Mouse (Mus musculus): ENCODE measurements around the gene Mgat4b. TPM values are rescaled to one million over a fixed set of nuclear protein-coding genes. Genes with fewer than 3 reads are reported as not detected.

The Mgat4b gene
- polyA plus RNA-seq, 1 experiment from 2014 or later, result 17.1 TPM

GRCm38 (mm10) chr11:50217811-50218210 is 7.1 kb downstream of the Mgat4b start:
- no peak for ATAC-seq (ENCODE audit: low FRiP score, low read depth)
- no peak overlapping the region for H3K27ac ChIP-seq

GRCm38 (mm10) chr11:50219833-50220232 is 9.1 kb downstream of the Mgat4b start:
- ATAC-seq (ENCODE audit: low FRiP score, low read depth), result no peak
- H3K27ac ChIP-seq, result no peak overlapping the region
- no peak overlapping the region for H3K4me2 ChIP-seq (replicated peaks)
- no peaks in the 10 kb centered on the region for H3K27me3 ChIP-seq
- 35% methylated on average over 2 of the region's 2 CpGs for WGBS
- H3K36me3 ChIP-seq, result no peaks in the 10 kb centered on the region
- no peak overlapping the region for H3K4me3 ChIP-seq
- H3K4me1 ChIP-seq, result peaks cover 32% of the 10 kb centered on the region
- no peaks in the 10 kb centered on the region for H3K9me3 ChIP-seq
- H3K9ac ChIP-seq, result no peak overlapping the region

More at GRCm38 (mm10) chr11:50217811-50218210, 7.1 kb downstream of the Mgat4b start:
- no peak overlapping the region for H3K4me3 ChIP-seq
- H3K9me3 ChIP-seq, result no peaks in the 10 kb centered on the region
- no peak overlapping the region for H3K4me2 ChIP-seq (replicated peaks)
- H3K9ac ChIP-seq, result no peak overlapping the region
- H3K36me3 ChIP-seq, result no peaks in the 10 kb centered on the region
- WGBS, result 61% methylated on average over 4 of the region's 4 CpGs
- H3K27me3 ChIP-seq, result no peaks in the 10 kb centered on the region
- peaks cover 23% of the 10 kb centered on the region for H3K4me1 ChIP-seq

GRCm38 (mm10) chr11:50222559-50223276 is 12.0 kb downstream of the Mgat4b start:
- H3K4me1 ChIP-seq, result peaks cover 34% of the 10 kb centered on the region
- no peak for ATAC-seq (ENCODE audit: low FRiP score, low read depth)
- no peak overlapping the region for H3K27ac ChIP-seq
- H3K9ac ChIP-seq, result no peak overlapping the region
- H3K9me3 ChIP-seq, result no peaks in the 10 kb centered on the region
- H3K36me3 ChIP-seq, result no peaks in the 10 kb centered on the region
- H3K4me2 ChIP-seq (replicated peaks), result no peak overlapping the region
- no peak overlapping the region for H3K4me3 ChIP-seq
- H3K27me3 ChIP-seq, result no peaks in the 10 kb centered on the region
- WGBS, result 53% methylated on average over 7 of the region's 7 CpGs

GRCm38 (mm10) chr11:50223783-50224662 is 13.3 kb downstream of the Mgat4b start:
- ATAC-seq (ENCODE audit: low FRiP score, low read depth), result no peak
- peak overlapping the region; percentile 76 for H3K27ac ChIP-seq
- peaks cover 41% of the 10 kb centered on the region for H3K4me1 ChIP-seq
- peak overlapping the region; percentile 91 for H3K4me2 ChIP-seq (replicated peaks)
- no peaks in the 10 kb centered on the region for H3K9me3 ChIP-seq
- peak overlapping the region; percentile 96 for H3K9ac ChIP-seq
- WGBS, result 6% methylated on average over 17 of the region's 17 CpGs
- peak overlapping the region; percentile 94 for H3K4me3 ChIP-seq
- no peaks in the 10 kb centered on the region for H3K27me3 ChIP-seq
- no peaks in the 10 kb centered on the region for H3K36me3 ChIP-seq

- under 1% methylated on average over 65 of the region's 70 CpGs for WGBS
- Histone ChIP-seq H3K27me3 (peaks cover 2% of the 10 kb centered on the region; the same call in 1 of the 2 replicates), H3K4me1 (peaks cover 47% of the 10 kb centered on the region), H3K9ac (peak overlapping the region; percentile 96), H3K4me3 (peak overlapping the region; percentile 94), H3K27ac (peak overlapping the region; percentile 76), H3K4me2 (replicated peaks) (peak overlapping the region; percentile 91), H3K9me3 (no peaks in the 10 kb centered on the region), H3K36me3 (no peaks in the 10 kb centered on the region)
- ATAC-seq (ENCODE audit: low FRiP score, low read depth), result peak; percentile 83
Observed at GRCm38 (mm10) chr11:50224671-50225530, 14.2 kb downstream of the Mgat4b start.

- Histone ChIP-seq H3K9ac (peak overlapping the region; percentile 96), H3K27ac (peak overlapping the region; percentile 76), H3K4me2 (replicated peaks) (peak overlapping the region; percentile 91), H3K36me3 (0 out of 2 replicates have a peak, but pooled peaks cover 2% of the 10 kb centered on the region), H3K9me3 (no peaks in the 10 kb centered on the region), H3K4me3 (peak overlapping the region; percentile 94), H3K4me1 (peaks cover 54% of the 10 kb centered on the region), H3K27me3 (peaks cover 10% of the 10 kb centered on the region; the same call in 1 of the 2 replicates)
- ATAC-seq (ENCODE audit: low FRiP score, low read depth), result no peak
- 3% methylated on average over 33 of the region's 34 CpGs for WGBS
Observed at GRCm38 (mm10) chr11:50225611-50226378, 15.1 kb downstream of the Mgat4b start.

- WGBS, result 27% methylated on average over 2 of the region's 2 CpGs
- H3K4me2 ChIP-seq (replicated peaks), result peak overlapping the region; percentile 91
- no peaks in the 10 kb centered on the region for H3K9me3 ChIP-seq
- no peak overlapping the region; the same call in 1 of the 2 replicates for H3K27ac ChIP-seq
- H3K4me3 ChIP-seq, result peak overlapping the region; percentile 94
- peaks cover 2% of the 10 kb centered on the region; the same call in 1 of the 2 replicates for H3K36me3 ChIP-seq
- peaks cover 57% of the 10 kb centered on the region for H3K4me1 ChIP-seq
- ATAC-seq (ENCODE audit: low FRiP score, low read depth), result no peak
- peak overlapping the region; percentile 96 for H3K9ac ChIP-seq
- H3K27me3 ChIP-seq, result peaks cover 10% of the 10 kb centered on the region; the same call in 1 of the 2 replicates
Observed at GRCm38 (mm10) chr11:50226406-50226805, 15.7 kb downstream of the Mgat4b start.

GRCm38 (mm10) chr11:50227226-50227625 is 16.5 kb downstream of the Mgat4b start:
- Histone ChIP-seq H3K36me3 (peaks cover 10% of the 10 kb centered on the region), H3K4me3 (0 out of 2 replicates have a peak overlapping the region, but pooled peaks have one; percentile 94), H3K4me1 (peaks cover 57% of the 10 kb centered on the region), H3K9ac (peak overlapping the region; percentile 96), H3K27me3 (peaks cover 10% of the 10 kb centered on the region; the same call in 1 of the 2 replicates), H3K4me2 (replicated peaks) (peak overlapping the region; percentile 91), H3K9me3 (no peaks in the 10 kb centered on the region), H3K27ac (no peak overlapping the region)
- 75% methylated on average over 3 of the region's 3 CpGs for WGBS
- no peak for ATAC-seq (ENCODE audit: low FRiP score, low read depth)

GRCm38 (mm10) chr11:50227736-50228135 is 17.0 kb downstream of the Mgat4b start:
- no peak overlapping the region; the same call in 1 of the 2 replicates for H3K9ac ChIP-seq
- no peak overlapping the region for H3K27ac ChIP-seq
- no peak overlapping the region for H3K4me3 ChIP-seq
- H3K27me3 ChIP-seq, result peaks cover 10% of the 10 kb centered on the region; the same call in 1 of the 2 replicates
- WGBS, result 79% methylated on average over 4 of the region's 4 CpGs
- no peak for ATAC-seq (ENCODE audit: low FRiP score, low read depth)
- H3K4me2 ChIP-seq (replicated peaks), result no peak overlapping the region; the same call in 1 of the 2 replicates
- H3K36me3 ChIP-seq, result peaks cover 15% of the 10 kb centered on the region
- no peaks in the 10 kb centered on the region for H3K9me3 ChIP-seq
- peaks cover 57% of the 10 kb centered on the region for H3K4me1 ChIP-seq

GRCm38 (mm10) chr11:50228772-50229171 is 18.1 kb downstream of the Mgat4b start:
- peak overlapping the region; percentile 15; the same call in 1 of the 2 replicates for H3K27ac ChIP-seq
- H3K4me2 ChIP-seq (replicated peaks), result peak overlapping the region; percentile 15; the same call in 1 of the 2 replicates
- peaks cover 25% of the 10 kb centered on the region for H3K36me3 ChIP-seq
- peaks cover 10% of the 10 kb centered on the region; the same call in 1 of the 2 replicates for H3K27me3 ChIP-seq
- no peak for ATAC-seq (ENCODE audit: low FRiP score, low read depth)
- H3K4me1 ChIP-seq, result peaks cover 54% of the 10 kb centered on the region
- no peaks in the 10 kb centered on the region for H3K9me3 ChIP-seq
- H3K9ac ChIP-seq, result peak overlapping the region; percentile 8; the same call in 1 of the 2 replicates
- WGBS, result 19% methylated on average over 3 of the region's 3 CpGs
- H3K4me3 ChIP-seq, result no peak overlapping the region
